8 mouse cellular contexts compared by ENCODE assay signal in genomic region chr17:72604610-72604980, GRCm38 (mm10). TPM values are rescaled to one million over a fixed set of nuclear protein-coding genes. Genes with fewer than 3 reads are reported as not detected.
DNase-seq lines count a peak whose midpoint lies in the region; ATAC-seq and TF ChIP-seq lines count a peak whose summit lies in the region.
"Had no signal": no experiment of that assay in that cellular context is flagged by ENCODE, and none has a peak within 500 bp of the region (broad histone marks: within the 10 kb centered on the region; RNA-seq: fewer than 3 reads in every experiment).

TSS of gene Alk (minus strand) at chr17:72604627.

- TF ChIP-seq CTCF in brain, embryonic 14.5 days (IDR thresholded peaks at IDR 0.05; ENCODE audit: borderline replicate concordance, extremely low read depth, insufficient read depth, insufficient read length) = no peak
- no peak for TF ChIP-seq CTCF in kidney, postnatal 0 days (IDR thresholded peaks at IDR 0.05; ENCODE audit: low read depth)
- TF ChIP-seq CTCF in midbrain, postnatal 0 days (IDR thresholded peaks at IDR 0.05) = no peak

- peak within 1 kb of the TSS; percentile 31; the same call in 1 of the 2 replicates for H3K9ac ChIP-seq in heart, embryonic 14.5 days (ENCODE audit: low read length)
- no peak within 1 kb of the TSS for H3K9ac ChIP-seq in kidney, postnatal 0 days (ENCODE audit: low read depth, low read length)
- H3K9ac ChIP-seq in midbrain, postnatal 0 days (replicated peaks; ENCODE audit: low read length, poor library complexity, severe bottlenecking) = peak within 1 kb of the TSS; percentile 55

- no peaks in the 10 kb centered on the region for H3K9me3 ChIP-seq in forebrain, embryonic 10.5 days
- no peaks in the 10 kb centered on the region for H3K9me3 ChIP-seq in heart, embryonic 14.5 days (ENCODE audit: control insufficient read depth, low read length)
- H3K9me3 ChIP-seq in kidney, postnatal 0 days (replicated peaks; ENCODE audit: low read length) = no peaks in the 10 kb centered on the region
- no peaks in the 10 kb centered on the region for H3K9me3 ChIP-seq in midbrain, postnatal 0 days (ENCODE audit: low read length)

- under 1% methylated on average over 31 of the region's 32 CpGs for WGBS in forebrain, embryonic 10.5 days
- 2% methylated on average over 32 of the region's 32 CpGs for WGBS in heart, embryonic 14.5 days
- WGBS in kidney, postnatal 0 days = under 1% methylated on average over 25 of the region's 32 CpGs
- 2% methylated on average over 31 of the region's 32 CpGs for WGBS in midbrain, postnatal 0 days

- H3K4me3 ChIP-seq in forebrain, embryonic 10.5 days = peak within 1 kb of the TSS; percentile 64
- H3K4me3 ChIP-seq in heart, embryonic 14.5 days (ENCODE audit: control insufficient read depth in 1 of 2, insufficient read depth in 1 of 2, low read depth in 1 of 2, low read length in 2 of 2) = peak within 1 kb of the TSS; percentile 43 to 47
- peak within 1 kb of the TSS; percentile 39 for H3K4me3 ChIP-seq in kidney, postnatal 0 days (replicated peaks; ENCODE audit: low read depth, low read length)
- H3K4me3 ChIP-seq in midbrain, postnatal 0 days (ENCODE audit: low read depth, low read length) = peak within 1 kb of the TSS; percentile 64

- no peaks in the 10 kb centered on the region for H3K36me3 ChIP-seq in forebrain, embryonic 10.5 days (replicated peaks)
- no peaks in the 10 kb centered on the region for H3K36me3 ChIP-seq in heart, embryonic 14.5 days (ENCODE audit: control insufficient read depth, insufficient read depth, low read length)
- no peaks in the 10 kb centered on the region for H3K36me3 ChIP-seq in kidney, postnatal 0 days (ENCODE audit: insufficient read depth, low read length)
- no peaks in the 10 kb centered on the region for H3K36me3 ChIP-seq in midbrain, postnatal 0 days (ENCODE audit: insufficient read depth, low read length)

- H3K4me1 ChIP-seq in forebrain, embryonic 10.5 days = peaks cover 24% of the 10 kb centered on the region
- H3K4me1 ChIP-seq in heart, embryonic 14.5 days (ENCODE audit: control insufficient read depth in 2 of 2, insufficient read depth in 2 of 2, low read length in 2 of 2) = peaks cover 4 to 9% of the 10 kb centered on the region in 2 experiments; a peak in 3 of 4 replicates
- peaks cover 4% of the 10 kb centered on the region; the same call in 1 of the 2 replicates for H3K4me1 ChIP-seq in kidney, postnatal 0 days (replicated peaks; ENCODE audit: insufficient read depth, low read length)
- H3K4me1 ChIP-seq in midbrain, postnatal 0 days (ENCODE audit: insufficient read depth, low read length) = no peaks in the 10 kb centered on the region

- peak within 1 kb of the TSS; percentile 83 for H3K4me2 ChIP-seq in heart, embryonic 14.5 days (ENCODE audit: low read length)
- peak within 1 kb of the TSS; percentile 67 for H3K4me2 ChIP-seq in kidney, postnatal 0 days (ENCODE audit: low read length)
- peak within 1 kb of the TSS; percentile 89 for H3K4me2 ChIP-seq in midbrain, postnatal 0 days (ENCODE audit: low read depth, low read length, poor library complexity, severe bottlenecking)

- H3K27ac ChIP-seq in forebrain, embryonic 10.5 days = no peak within 1 kb of the TSS
- H3K27ac ChIP-seq in heart, embryonic 14.5 days (replicated peaks in 1 of 2; ENCODE audit: control insufficient read depth in 1 of 2, insufficient read depth in 1 of 2, low read depth in 2 of 2, low read length in 2 of 2) = no peak within 1 kb of the TSS
- H3K27ac ChIP-seq in kidney, postnatal 0 days = no peak within 1 kb of the TSS
- H3K27ac ChIP-seq in midbrain, postnatal 0 days (ENCODE audit: low read depth, low read length) = no peak within 1 kb of the TSS
- H3K27ac ChIP-seq: macrophage had no signal

- no peak for TF ChIP-seq POLR2A in brain, embryonic 14.5 days (IDR thresholded peaks at IDR 0.05; ENCODE audit: borderline replicate concordance, extremely low read depth, insufficient read depth, insufficient read length, poor library complexity, severe bottlenecking)

- H3K27me3 ChIP-seq in forebrain, embryonic 10.5 days (ENCODE audit: poor library complexity, severe bottlenecking) = peaks cover 45% of the 10 kb centered on the region
- peaks cover 35% of the 10 kb centered on the region for H3K27me3 ChIP-seq in heart, embryonic 14.5 days (ENCODE audit: control insufficient read depth, insufficient read depth, low read length)
- H3K27me3 ChIP-seq in kidney, postnatal 0 days (ENCODE audit: insufficient read depth, low read length) = peaks cover 14% of the 10 kb centered on the region
- 0 out of 2 replicates have a peak, but pooled peaks cover 6% of the 10 kb centered on the region for H3K27me3 ChIP-seq in midbrain, postnatal 0 days (ENCODE audit: insufficient read depth, low read length)

- peak; percentile 99 for DNase-seq in brain, embryonic 14.5 days (ENCODE audit: low read depth)
- peak; percentile 91 for DNase-seq in forebrain, embryonic 10.5 days (ENCODE audit: extremely low spot score, low spot score)
- DNase-seq in kidney, postnatal 0 days (ENCODE audit: low spot score) = peak; percentile 92
- DNase-seq in liver = peak; percentile 86
- DNase-seq in midbrain, postnatal 0 days (ENCODE audit: low spot score) = peak; percentile 96
- peak; percentile 76 to 88 for DNase-seq in spleen, postnatal 4 days (ENCODE audit: low spot score in 2 of 2)

- peak; percentile 82 for ATAC-seq in heart, embryonic 14.5 days (ENCODE audit: insufficient number of reproducible peaks, insufficient read depth, low FRiP score, low read depth)
- ATAC-seq in kidney, postnatal 0 days (replicated peaks; ENCODE audit: low FRiP score, low read depth) = peak; percentile 89
- peak; percentile 92 for ATAC-seq in midbrain, postnatal 0 days (ENCODE audit: low FRiP score)

RNA-seq across cellular contexts. Expression of gene Alk, which starts in this region (rescaled TPM):
- polyA plus RNA-seq in brain, embryonic 14.5 days (2012; rRNA removed) = 1.3 and 3.7 TPM in 2 replicates
- polyA plus RNA-seq in forebrain, embryonic 10.5 days (2016; fragmentation: Nextera tagmentation; extraction: Ambion mirVana) = 0.09 and 0.14 TPM in 2 replicates
- polyA plus RNA-seq in heart, embryonic 14.5 days (2014; fragmentation: Nextera tagmentation; extraction: Ambion mirVana) = 0.14 and 0.27 TPM in 2 replicates
- polyA plus RNA-seq in kidney, postnatal 0 days (2015; fragmentation: Nextera tagmentation; extraction: Ambion mirVana) = 0.08 and 0.11 TPM in 2 replicates
- 17.6 and 33.0 TPM in 2 replicates for total RNA-seq in midbrain, postnatal 0 days (2014; rRNA removed)
- 3.6 and 5.2 TPM in 2 replicates for polyA plus RNA-seq in midbrain, postnatal 0 days (2015; fragmentation: Nextera tagmentation; extraction: Ambion mirVana)
- polyA plus RNA-seq: macrophage had no signal

Comparison
In these comparisons a context has a peak if more than half of its experiments do, and no peak if none do; other contexts are left out.
1. Peak in DNase-seq and H3K4me3 ChIP-seq in forebrain, embryonic 10.5 days; RNA of the gene not detected or under 1 TPM.
2. Peak in ATAC-seq, H3K4me3 ChIP-seq, H3K9ac ChIP-seq and H3K4me2 ChIP-seq in heart, embryonic 14.5 days; RNA of the gene not detected or under 1 TPM.
3. Peak in DNase-seq, ATAC-seq, H3K4me3 ChIP-seq and H3K4me2 ChIP-seq in kidney, postnatal 0 days; RNA of the gene not detected or under 1 TPM.